Mouse (Mus musculus) hindbrain, embryonic 16.5 days (tissue): ENCODE measurements around the gene Slco3a1. TPM values are rescaled to one million over a fixed set of nuclear protein-coding genes. Genes with fewer than 3 reads are reported as not detected.

Experiments used
- ATAC-seq: fragments of 200-750 bp; cut with Nextera tagmentation; 2 replicates; pipeline ENCODE4 v1.8.0; 2017; ENCODE audit warnings: moderate TSS enrichment, moderate library complexity
- H3K27ac ChIP-seq: fragments of 300-500 bp; sonication (generic); 2 replicates; pipeline ENCODE4 v1.5.1; 2014; ENCODE audit warnings: low read depth, mild to moderate bottlenecking, control low read depth, low read length, moderate library complexity
- H3K27me3 ChIP-seq: fragments of 300-500 bp; sonication (generic); replicated peaks from 2 replicates; pipeline ENCODE4 v1.6.1; 2014; ENCODE audit warnings: low read length; ENCODE audit not compliant: control insufficient read depth, insufficient read depth
- H3K36me3 ChIP-seq: fragments of 300-500 bp; sonication (generic); 2 replicates; pipeline ENCODE4 v1.6.1; 2014; ENCODE audit warnings: mild to moderate bottlenecking, low read length, moderate library complexity, mixed read lengths; ENCODE audit not compliant: control insufficient read depth, insufficient read depth
- H3K4me1 ChIP-seq: fragments of 300-500 bp; sonication (generic); 2 replicates; pipeline ENCODE4 v1.6.1; 2014; ENCODE audit warnings: low read depth, low read length; ENCODE audit not compliant: control insufficient read depth, insufficient read depth
- H3K4me2 ChIP-seq: fragments of 300-500 bp; sonication (generic); 2 replicates; pipeline ENCODE4 v1.6.1; 2014; ENCODE audit warnings: mild to moderate bottlenecking, low read length, control low read depth, moderate library complexity
- H3K4me3 ChIP-seq: fragments of 300-500 bp; sonication (generic); 2 replicates; pipeline ENCODE4 v1.5.1; 2014; ENCODE audit warnings: mild to moderate bottlenecking, low read length, control low read depth, moderate library complexity
- H3K9ac ChIP-seq: fragments of 300-500 bp; sonication (generic); 2 replicates; pipeline ENCODE4 v1.6.1; 2014; ENCODE audit warnings: low read depth, mild to moderate bottlenecking, control low read depth, low read length, moderate library complexity
- H3K9me3 ChIP-seq: fragments of 300-500 bp; sonication (generic); 2 replicates; pipeline ENCODE4 v1.6.1; 2014; ENCODE audit warnings: mild to moderate bottlenecking, low read length, moderate library complexity; ENCODE audit not compliant: control insufficient read depth
- WGBS: fragments of 180-500 bp; shearing (Covaris S2); extraction: QIAGEN DNeasy Blood & Tissue Kit; methylation state at CpG from one replicate; pipeline ENCODE4 v1.1.7; 2014; 5-methylcytosine and 5-hydroxymethylcytosine counted together
- polyA plus RNA-seq: library from polyadenylated mRNA; unstranded; fragments of >200 nt; fragmentation: Nextera tagmentation; extraction: Ambion mirVana; gene quantifications from 2 replicates; pipeline ENCODE4 v1.2.1, GENCODE M21; 2015

Slco3a1 gene
- polyA plus RNA-seq, 1 experiment from 2014 or later = 18.9 TPM

GRCm38 (mm10) chr7:74531468-74532097, 23.0 kb downstream of the Slco3a1 start:
- Histone ChIP-seq H3K27me3 (no peaks in the 10 kb centered on the region), H3K4me1 (no peaks in the 10 kb centered on the region), H3K9me3 (no peaks in the 10 kb centered on the region), H3K4me2 (no peak overlapping the region), H3K4me3 (no peak overlapping the region), H3K36me3 (no peaks in the 10 kb centered on the region), H3K27ac (no peak overlapping the region), H3K9ac (no peak overlapping the region)
- 86% methylated on average over 7 of the region's 7 CpGs for WGBS
- no peak for ATAC-seq

GRCm38 (mm10) chr7:74529877-74530276, 24.7 kb downstream of the Slco3a1 start:
- Histone ChIP-seq H3K4me3 (no peak overlapping the region), H3K4me1 (no peaks in the 10 kb centered on the region), H3K9ac (no peak overlapping the region), H3K9me3 (no peaks in the 10 kb centered on the region), H3K27ac (no peak overlapping the region), H3K4me2 (no peak overlapping the region), H3K36me3 (no peaks in the 10 kb centered on the region), H3K27me3 (no peaks in the 10 kb centered on the region)
- WGBS = 93% methylated on average over 2 of the region's 2 CpGs
- ATAC-seq = 0 out of 2 replicates have a peak, but pooled peaks have one; percentile 20

GRCm38 (mm10) chr7:74529183-74529757, 25.3 kb downstream of the Slco3a1 start:
- ATAC-seq = no peak
- WGBS = 60% methylated on average over 4 of the region's 4 CpGs
- Histone ChIP-seq H3K4me1 (no peaks in the 10 kb centered on the region), H3K36me3 (no peaks in the 10 kb centered on the region), H3K4me3 (no peak overlapping the region), H3K27me3 (no peaks in the 10 kb centered on the region), H3K4me2 (no peak overlapping the region), H3K27ac (no peak overlapping the region), H3K9me3 (no peaks in the 10 kb centered on the region), H3K9ac (no peak overlapping the region)

- WGBS = 81% methylated on average over 5 of the region's 5 CpGs
- no peaks in the 10 kb centered on the region for H3K4me1 ChIP-seq
- no peak overlapping the region for H3K4me3 ChIP-seq
- H3K36me3 ChIP-seq = no peaks in the 10 kb centered on the region
- H3K9ac ChIP-seq = no peak overlapping the region
- H3K27me3 ChIP-seq = no peaks in the 10 kb centered on the region
- no peak for ATAC-seq
- no peak overlapping the region for H3K4me2 ChIP-seq
- H3K27ac ChIP-seq = no peak overlapping the region
- H3K9me3 ChIP-seq = no peaks in the 10 kb centered on the region
Measured at GRCm38 (mm10) chr7:74528182-74528581, 26.4 kb downstream of the Slco3a1 start.

- Histone ChIP-seq H3K36me3 (no peaks in the 10 kb centered on the region), H3K9me3 (no peaks in the 10 kb centered on the region), H3K9ac (no peak overlapping the region), H3K4me1 (peaks cover 2% of the 10 kb centered on the region; the same call in 1 of the 2 replicates), H3K4me3 (no peak overlapping the region), H3K27me3 (no peaks in the 10 kb centered on the region), H3K4me2 (no peak overlapping the region), H3K27ac (no peak overlapping the region)
- no peak for ATAC-seq
- 86% methylated on average over 6 of the region's 6 CpGs for WGBS
Measured at GRCm38 (mm10) chr7:74527689-74528088, 26.9 kb downstream of the Slco3a1 start.

GRCm38 (mm10) chr7:74526030-74526429, 28.6 kb downstream of the Slco3a1 start:
- no peak overlapping the region for H3K4me2 ChIP-seq
- no peaks in the 10 kb centered on the region for H3K36me3 ChIP-seq
- no peaks in the 10 kb centered on the region for H3K27me3 ChIP-seq
- peaks cover 5% of the 10 kb centered on the region; the same call in 1 of the 2 replicates for H3K4me1 ChIP-seq
- H3K9me3 ChIP-seq = no peaks in the 10 kb centered on the region
- no peak overlapping the region for H3K27ac ChIP-seq
- no peak overlapping the region for H3K4me3 ChIP-seq
- H3K9ac ChIP-seq = no peak overlapping the region
- no peak for ATAC-seq
- WGBS = 87% methylated on average over 4 of the region's 4 CpGs

GRCm38 (mm10) chr7:74525586-74525985, 29.0 kb downstream of the Slco3a1 start:
- Histone ChIP-seq H3K4me3 (no peak overlapping the region), H3K36me3 (no peaks in the 10 kb centered on the region), H3K9ac (no peak overlapping the region), H3K9me3 (no peaks in the 10 kb centered on the region), H3K27ac (no peak overlapping the region), H3K27me3 (no peaks in the 10 kb centered on the region), H3K4me2 (no peak overlapping the region), H3K4me1 (peaks cover 5% of the 10 kb centered on the region; the same call in 1 of the 2 replicates)
- 84% methylated on average over 2 of the region's 2 CpGs for WGBS
- ATAC-seq = no peak

- Histone ChIP-seq H3K9ac (no peak overlapping the region), H3K36me3 (no peaks in the 10 kb centered on the region), H3K27ac (no peak overlapping the region), H3K4me1 (peaks cover 5% of the 10 kb centered on the region; the same call in 1 of the 2 replicates), H3K4me3 (no peak overlapping the region), H3K9me3 (no peaks in the 10 kb centered on the region), H3K4me2 (no peak overlapping the region), H3K27me3 (no peaks in the 10 kb centered on the region)
- WGBS = 85% methylated on average over 8 of the region's 8 CpGs
- ATAC-seq = no peak
Measured at GRCm38 (mm10) chr7:74524188-74524971, 30.2 kb downstream of the Slco3a1 start.

- Histone ChIP-seq H3K27me3 (no peaks in the 10 kb centered on the region), H3K27ac (no peak overlapping the region), H3K9ac (no peak overlapping the region), H3K4me3 (no peak overlapping the region), H3K36me3 (no peaks in the 10 kb centered on the region), H3K4me1 (peaks cover 5% of the 10 kb centered on the region; the same call in 1 of the 2 replicates), H3K4me2 (no peak overlapping the region), H3K9me3 (no peaks in the 10 kb centered on the region)
- 25% methylated on average over 4 of the region's 4 CpGs for whole genome bisulfite sequencing
- ATAC-seq = 0 out of 2 replicates have a peak, but pooled peaks have one; percentile 55
Measured at GRCm38 (mm10) chr7:74523086-74523485, 31.5 kb downstream of the Slco3a1 start.
